ENCODE assay signal across 22 mouse cellular contexts in the genomic region with DNA sequence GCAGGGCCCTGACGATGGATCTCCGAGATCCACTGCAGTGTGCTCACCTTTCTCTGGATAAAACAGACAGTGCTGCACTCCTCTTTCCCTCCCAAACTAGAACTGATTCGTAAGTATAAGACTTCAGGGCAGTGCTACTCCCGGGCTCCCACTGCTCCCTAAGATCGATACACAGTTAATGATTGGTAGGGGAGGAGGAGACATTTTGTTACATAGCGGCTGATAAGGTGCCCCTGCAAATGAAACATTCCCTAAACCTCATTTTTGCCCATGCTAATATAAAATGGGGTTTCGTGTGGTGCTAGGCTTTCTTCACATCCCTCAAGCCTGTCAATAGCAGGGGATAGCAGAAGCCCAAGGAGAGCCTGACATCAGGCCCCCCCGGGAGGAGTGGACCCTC.
A peak's percentile ranks its signal among the peaks of the same experiment; 100 is the strongest.
DNase-seq lines count a peak whose midpoint lies in the region; ATAC-seq and TF ChIP-seq lines count a peak whose summit lies in the region.
"Had no signal": no experiment of that assay in that cellular context is flagged by ENCODE, and none has a peak within 500 bp of the region (broad histone marks: within the 10 kb centered on the region; RNA-seq: fewer than 3 reads in every experiment).

No protein-coding gene starts in this region.

- no peak overlapping the region for H3K27ac ChIP-seq in intestine, embryonic 14.5 days (ENCODE audit: low read depth)
- no peak overlapping the region for H3K27ac ChIP-seq in intestine, embryonic 15.5 days
- no peak overlapping the region for H3K27ac ChIP-seq in liver, embryonic 12.5 days
- H3K27ac ChIP-seq in liver, postnatal 0 days (ENCODE audit: low read depth): no peak overlapping the region
- H3K27ac ChIP-seq: embryonic facial prominence, embryonic 13.5 days; embryonic facial prominence, embryonic 15.5 days; forebrain, embryonic 10.5 days; forebrain, embryonic 12.5 days had no signal

- 83% methylated on average over 8 of the region's 8 CpGs for WGBS in intestine, embryonic 14.5 days
- WGBS in intestine, embryonic 15.5 days: 77% methylated on average over 8 of the region's 8 CpGs
- WGBS in liver, embryonic 12.5 days (ENCODE audit: insufficient replicate concordance): 72% methylated on average over 8 of the region's 8 CpGs
- WGBS in liver, postnatal 0 days (ENCODE audit: insufficient replicate concordance): 65% methylated on average over 8 of the region's 8 CpGs

- H3K9ac ChIP-seq in intestine, embryonic 14.5 days (ENCODE audit: low read length): no peak overlapping the region
- H3K9ac ChIP-seq in intestine, embryonic 15.5 days: no peak overlapping the region
- H3K9ac ChIP-seq in liver, embryonic 12.5 days: no peak overlapping the region
- H3K9ac ChIP-seq in liver, postnatal 0 days (replicated peaks): no peak overlapping the region
- H3K9ac ChIP-seq: embryonic facial prominence, embryonic 13.5 days; embryonic facial prominence, embryonic 15.5 days; forebrain, embryonic 12.5 days had no signal

- peak; percentile 47 for DNase-seq in intestine, embryonic 14.5 days (ENCODE audit: low spot score)
- no peak for DNase-seq in liver
- no peak for DNase-seq in liver, postnatal 0 days
- DNase-seq in kidney, adult 8-10 months: no peak
- DNase-seq: adrenal gland, adult 2 months; adrenal gland, postnatal 10 days; adrenal gland, postnatal 25 days; cerebellum, adult 11 months; cerebellum, adult 18-20 months; cerebellum, adult 8-10 months; cerebellum, adult 9-11 months; cerebellum, postnatal 14 days; cerebellum, postnatal 36 days; embryo, embryonic 11 days had no signal

- 0 out of 2 replicates have a peak, but pooled peaks cover 10% of the 10 kb centered on the region for H3K4me1 ChIP-seq in intestine, embryonic 14.5 days (replicated peaks; ENCODE audit: control insufficient read depth, insufficient read depth, low read length)
- H3K4me1 ChIP-seq in intestine, embryonic 15.5 days (replicated peaks): no peaks in the 10 kb centered on the region
- no peaks in the 10 kb centered on the region for H3K4me1 ChIP-seq in liver, embryonic 12.5 days
- 0 out of 2 replicates have a peak, but pooled peaks cover 2% of the 10 kb centered on the region for H3K4me1 ChIP-seq in liver, postnatal 0 days (ENCODE audit: insufficient read depth)
- H3K4me1 ChIP-seq: embryonic facial prominence, embryonic 15.5 days; forebrain, embryonic 12.5 days had no signal

- no peak for TF ChIP-seq EP300 in liver, postnatal 0 days (IDR thresholded peaks at IDR 0.05; ENCODE audit: low read depth)

- no peaks in the 10 kb centered on the region for H3K9me3 ChIP-seq in intestine, embryonic 14.5 days (ENCODE audit: control insufficient read depth, low read length)
- H3K9me3 ChIP-seq in intestine, embryonic 15.5 days: no peaks in the 10 kb centered on the region
- no peaks in the 10 kb centered on the region for H3K9me3 ChIP-seq in liver, embryonic 12.5 days (replicated peaks)
- H3K9me3 ChIP-seq in liver, postnatal 0 days (ENCODE audit: low read length): no peaks in the 10 kb centered on the region
- H3K9me3 ChIP-seq: embryonic facial prominence, embryonic 13.5 days; embryonic facial prominence, embryonic 15.5 days; forebrain, embryonic 10.5 days; forebrain, embryonic 12.5 days had no signal

- H3K27me3 ChIP-seq in intestine, embryonic 14.5 days (replicated peaks; ENCODE audit: control insufficient read depth, insufficient read depth, low read length): no peaks in the 10 kb centered on the region
- H3K27me3 ChIP-seq in intestine, embryonic 15.5 days (replicated peaks): no peaks in the 10 kb centered on the region
- no peaks in the 10 kb centered on the region for H3K27me3 ChIP-seq in liver, embryonic 12.5 days (replicated peaks)
- no peaks in the 10 kb centered on the region for H3K27me3 ChIP-seq in liver, postnatal 0 days (ENCODE audit: insufficient read depth, low read length)
- H3K27me3 ChIP-seq: embryonic facial prominence, embryonic 13.5 days; embryonic facial prominence, embryonic 15.5 days; forebrain, embryonic 12.5 days had no signal

- no peak overlapping the region for H3K4me2 ChIP-seq in intestine, embryonic 14.5 days (ENCODE audit: low read length)
- no peak overlapping the region for H3K4me2 ChIP-seq in intestine, embryonic 15.5 days (replicated peaks)
- H3K4me2 ChIP-seq in liver, embryonic 12.5 days: 0 out of 2 replicates have a peak overlapping the region, but pooled peaks have one; percentile 24
- H3K4me2 ChIP-seq in liver, postnatal 0 days (ENCODE audit: low read depth, low read length): peak overlapping the region; percentile 27
- H3K4me2 ChIP-seq: embryonic facial prominence, embryonic 13.5 days; embryonic facial prominence, embryonic 15.5 days; forebrain, embryonic 12.5 days had no signal

- no peak for TF ChIP-seq CTCF in liver, postnatal 0 days (IDR thresholded peaks at IDR 0.05; ENCODE audit: low read depth)

- H3K36me3 ChIP-seq in intestine, embryonic 14.5 days (ENCODE audit: control insufficient read depth, insufficient read depth, low read length): no peaks in the 10 kb centered on the region
- no peaks in the 10 kb centered on the region for H3K36me3 ChIP-seq in intestine, embryonic 15.5 days
- H3K36me3 ChIP-seq in liver, embryonic 12.5 days: no peaks in the 10 kb centered on the region
- H3K36me3 ChIP-seq in liver, postnatal 0 days (replicated peaks; ENCODE audit: insufficient read depth, low read length): no peaks in the 10 kb centered on the region
- H3K36me3 ChIP-seq: embryonic facial prominence, embryonic 13.5 days; embryonic facial prominence, embryonic 15.5 days; forebrain, embryonic 10.5 days; forebrain, embryonic 12.5 days had no signal

- H3K4me3 ChIP-seq in intestine, embryonic 14.5 days (ENCODE audit: low read depth, low read length): no peak overlapping the region
- H3K4me3 ChIP-seq in intestine, embryonic 15.5 days (replicated peaks): no peak overlapping the region
- no peak overlapping the region for H3K4me3 ChIP-seq in liver, embryonic 12.5 days
- no peak overlapping the region for H3K4me3 ChIP-seq in liver, postnatal 0 days (ENCODE audit: low read depth, low read length)
- H3K4me3 ChIP-seq: embryonic facial prominence, embryonic 13.5 days; embryonic facial prominence, embryonic 15.5 days; erythroblast, embryonic 14.5 days; forebrain, embryonic 10.5 days; forebrain, embryonic 12.5 days had no signal

- ATAC-seq in intestine, embryonic 14.5 days (replicated peaks; ENCODE audit: low FRiP score, low TSS enrichment, low read depth): no peak
- no peak for ATAC-seq in intestine, embryonic 15.5 days
- ATAC-seq in liver, embryonic 12.5 days: no peak
- no peak for ATAC-seq in liver, postnatal 0 days
- ATAC-seq: forebrain, embryonic 14.5 days had no signal

Comparison
In these comparisons a context has a peak if more than half of its experiments do, and no peak if none do; other contexts are left out.
1. H3K4me2 ChIP-seq: peak in liver, embryonic 12.5 days (single experiment) and liver, postnatal 0 days (single experiment); none in intestine, embryonic 14.5 days (single experiment) and intestine, embryonic 15.5 days (single experiment).